Mouse (Mus musculus): Measurements from ENCODE around the gene Tmem260. TPM values are rescaled to one million over a fixed set of nuclear protein-coding genes. Genes with fewer than 3 reads are reported as not detected.
"Not testable (repeated sequence)": the region's sequence is repeated elsewhere in the genome, so short reads cannot be mapped to it uniquely, and the experiment has no call there.

The Tmem260 gene
- polyA plus RNA-seq, 1 experiment from 2014 or later: 26.4 TPM

DNA sequence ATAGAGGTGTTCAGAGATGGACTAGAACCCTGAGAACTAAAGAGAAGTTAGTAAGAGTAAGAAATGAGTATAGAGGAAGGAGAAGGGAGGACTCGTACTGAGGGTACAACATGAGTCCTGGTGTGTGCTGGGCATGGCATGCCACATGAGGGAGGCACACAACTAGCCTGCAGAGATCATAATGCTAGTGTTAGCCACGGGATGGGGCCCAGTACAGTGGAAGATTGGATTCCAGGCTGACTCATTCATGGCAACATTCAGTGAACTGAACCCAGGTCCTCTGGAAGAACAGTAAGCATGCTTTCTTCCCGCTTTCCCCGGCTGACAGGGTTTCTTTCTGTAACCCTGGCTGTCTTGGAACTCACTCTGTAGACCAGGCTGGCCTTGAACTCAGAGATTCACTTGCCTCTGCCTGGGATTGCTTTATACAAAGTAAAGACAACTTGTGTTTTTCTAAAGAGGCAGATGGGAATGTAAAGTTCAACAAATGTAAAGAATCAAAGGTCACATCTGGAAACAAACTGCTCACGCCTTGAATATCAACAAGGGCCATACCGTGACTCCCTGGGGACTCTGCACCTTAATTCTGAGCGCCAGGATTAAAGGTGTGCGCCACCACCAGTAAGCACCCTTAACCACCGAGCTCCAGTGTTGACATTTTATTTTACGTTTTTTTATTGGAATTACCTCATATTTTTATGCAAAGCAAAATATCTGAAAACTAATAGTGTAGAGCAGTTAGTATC lies 25.0 kb downstream of the Tmem260 start:
- H3K4me2 ChIP-seq (ENCODE audit: low read depth, low read length, severe bottlenecking): no peak overlapping the region
- H3K27ac ChIP-seq (ENCODE audit: low read depth, low read length): no peak overlapping the region
- H3K9me3 ChIP-seq (ENCODE audit: control insufficient read depth, low read length): no peaks in the 10 kb centered on the region
- no peaks in the 10 kb centered on the region; the same call in 1 of the 2 replicates for H3K36me3 ChIP-seq (ENCODE audit: control insufficient read depth, insufficient read depth, low read length)
- no peaks in the 10 kb centered on the region for H3K27me3 ChIP-seq (ENCODE audit: control insufficient read depth, insufficient read depth, low read length)
- H3K4me1 ChIP-seq (replicated peaks; ENCODE audit: control insufficient read depth, insufficient read depth, low read length): no peaks in the 10 kb centered on the region
- WGBS: 87% methylated on average over 10 of the region's 10 CpGs
- H3K9ac ChIP-seq (ENCODE audit: low read length): no peak overlapping the region
- ATAC-seq (replicated peaks; ENCODE audit: low FRiP score) (no peak), DNase-seq (ENCODE audit: low spot score) (no peak)
- no peak overlapping the region for H3K4me3 ChIP-seq (ENCODE audit: low read depth, low read length)

DNA sequence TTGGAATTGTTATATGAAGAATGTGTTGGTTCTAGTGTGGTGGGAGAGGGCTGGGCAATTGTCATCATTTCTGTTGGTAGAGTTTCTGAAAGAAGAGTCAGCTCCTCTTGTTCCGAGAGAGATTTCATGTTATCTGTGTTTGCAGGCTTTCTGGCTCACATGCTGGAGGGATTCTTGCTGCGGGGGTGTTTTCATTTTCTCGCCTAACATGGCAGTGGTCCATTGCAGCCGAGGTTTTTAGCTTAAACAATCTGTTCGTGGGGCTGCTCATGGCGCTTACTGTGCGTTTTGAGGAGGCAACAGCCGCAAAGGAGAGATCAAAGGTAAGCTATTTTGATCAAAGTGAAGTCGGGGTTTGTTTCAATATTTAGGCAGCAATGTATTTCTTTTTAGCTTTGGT lies 26.3 kb downstream of the Tmem260 start:
- no peak overlapping the region for H3K27ac ChIP-seq (ENCODE audit: low read depth, low read length)
- 90% methylated on average over 9 of the region's 9 CpGs for WGBS

GRCm38 (mm10) chr14:48475370-48475769 lies 29.4 kb downstream of the Tmem260 start:
- Histone ChIP-seq H3K27ac (ENCODE audit: low read depth, low read length) (no peak overlapping the region), H3K36me3 (ENCODE audit: control insufficient read depth, insufficient read depth, low read length) (no peaks in the 10 kb centered on the region; the same call in 1 of the 2 replicates), H3K9me3 (ENCODE audit: control insufficient read depth, low read length) (no peaks in the 10 kb centered on the region), H3K4me1 (replicated peaks; ENCODE audit: control insufficient read depth, insufficient read depth, low read length) (no peaks in the 10 kb centered on the region), H3K27me3 (ENCODE audit: control insufficient read depth, insufficient read depth, low read length) (no peaks in the 10 kb centered on the region), H3K9ac (ENCODE audit: low read length) (no peak overlapping the region), H3K4me3 (ENCODE audit: low read depth, low read length) (no peak overlapping the region), H3K4me2 (ENCODE audit: low read depth, low read length, severe bottlenecking) (no peak overlapping the region)
- ATAC-seq (replicated peaks; ENCODE audit: low FRiP score) (no peak), DNase-seq (ENCODE audit: low spot score) (no peak)
- WGBS: 58% methylated on average over 1 of the region's 1 CpGs

More for the DNA sequence above, 26.3 kb downstream of the Tmem260 start:
- ATAC-seq (replicated peaks; ENCODE audit: low FRiP score) (no peak), DNase-seq (ENCODE audit: low spot score) (no peak)
- H3K4me3 ChIP-seq (ENCODE audit: low read depth, low read length): no peak overlapping the region
- H3K36me3 ChIP-seq (ENCODE audit: control insufficient read depth, insufficient read depth, low read length): no peaks in the 10 kb centered on the region; the same call in 1 of the 2 replicates
- no peak overlapping the region for H3K9ac ChIP-seq (ENCODE audit: low read length)
- no peaks in the 10 kb centered on the region for H3K27me3 ChIP-seq (ENCODE audit: control insufficient read depth, insufficient read depth, low read length)
- H3K9me3 ChIP-seq (ENCODE audit: control insufficient read depth, low read length): no peaks in the 10 kb centered on the region
- no peaks in the 10 kb centered on the region for H3K4me1 ChIP-seq (replicated peaks; ENCODE audit: control insufficient read depth, insufficient read depth, low read length)
- H3K4me2 ChIP-seq (ENCODE audit: low read depth, low read length, severe bottlenecking): no peak overlapping the region

DNA sequence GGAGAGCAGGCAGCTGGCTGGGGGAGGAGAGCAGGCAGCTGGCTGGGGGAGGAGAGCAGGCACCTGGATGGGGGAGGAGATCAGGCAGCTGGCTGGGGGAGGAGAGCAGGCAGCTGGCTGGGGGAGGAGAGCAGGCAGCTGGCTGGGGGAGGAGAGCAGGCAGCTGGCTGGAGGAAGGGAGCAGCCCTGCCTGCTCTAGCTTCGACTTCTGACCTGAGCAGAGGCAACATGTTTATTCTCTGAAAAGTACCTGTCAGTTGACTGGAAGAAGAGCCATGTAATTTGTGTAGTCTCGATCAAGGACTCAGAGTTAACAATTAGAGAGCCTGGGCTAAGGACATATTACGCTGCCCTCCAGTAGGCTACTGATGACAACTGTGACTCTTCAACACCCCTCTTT lies 29.9 kb downstream of the Tmem260 start:
- not testable (repeated sequence) for H3K36me3 ChIP-seq (ENCODE audit: control insufficient read depth, insufficient read depth, low read length); DNase-seq (ENCODE audit: low spot score); H3K9me3 ChIP-seq (ENCODE audit: control insufficient read depth, low read length); H3K9ac ChIP-seq (ENCODE audit: low read length); H3K4me3 ChIP-seq (ENCODE audit: low read depth, low read length); H3K4me2 ChIP-seq (ENCODE audit: low read depth, low read length, severe bottlenecking); ATAC-seq (replicated peaks; ENCODE audit: low FRiP score); H3K4me1 ChIP-seq (replicated peaks; ENCODE audit: control insufficient read depth, insufficient read depth, low read length); H3K27ac ChIP-seq (ENCODE audit: low read depth, low read length); H3K27me3 ChIP-seq (ENCODE audit: control insufficient read depth, insufficient read depth, low read length)
- 78% methylated on average over 3 of the region's 3 CpGs for WGBS

DNA sequence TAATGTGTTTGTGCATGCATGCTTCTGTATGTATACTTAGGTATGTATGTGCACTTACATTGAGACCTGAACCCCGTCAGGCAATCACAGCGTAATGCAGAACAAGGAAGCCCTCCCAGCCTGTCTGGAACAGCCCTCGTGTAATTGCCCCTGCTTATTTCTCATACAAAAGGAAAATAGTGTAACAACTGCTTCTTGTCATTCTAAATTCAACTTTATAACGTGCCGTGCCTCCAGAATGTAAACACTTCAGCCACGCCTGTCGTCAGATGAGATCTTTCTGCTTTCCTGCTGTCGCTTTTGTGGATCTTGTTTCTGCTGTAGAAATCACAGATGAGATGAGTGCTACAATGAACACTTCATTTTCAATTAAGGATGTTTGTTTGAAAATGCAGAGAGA lies 30.4 kb downstream of the Tmem260 start:
- H3K4me1 ChIP-seq (replicated peaks; ENCODE audit: control insufficient read depth, insufficient read depth, low read length): no peaks in the 10 kb centered on the region
- no peak overlapping the region for H3K4me2 ChIP-seq (ENCODE audit: low read depth, low read length, severe bottlenecking)
- no peak overlapping the region for H3K27ac ChIP-seq (ENCODE audit: low read depth, low read length)
- WGBS: 81% methylated on average over 8 of the region's 8 CpGs
- no peaks in the 10 kb centered on the region for H3K27me3 ChIP-seq (ENCODE audit: control insufficient read depth, insufficient read depth, low read length)
- H3K9ac ChIP-seq (ENCODE audit: low read length): no peak overlapping the region
- no peaks in the 10 kb centered on the region for H3K9me3 ChIP-seq (ENCODE audit: control insufficient read depth, low read length)
- H3K36me3 ChIP-seq (ENCODE audit: control insufficient read depth, insufficient read depth, low read length): no peaks in the 10 kb centered on the region; the same call in 1 of the 2 replicates
- DNase-seq (ENCODE audit: low spot score) (no peak), ATAC-seq (replicated peaks; ENCODE audit: low FRiP score) (no peak)
- no peak overlapping the region for H3K4me3 ChIP-seq (ENCODE audit: low read depth, low read length)

DNA sequence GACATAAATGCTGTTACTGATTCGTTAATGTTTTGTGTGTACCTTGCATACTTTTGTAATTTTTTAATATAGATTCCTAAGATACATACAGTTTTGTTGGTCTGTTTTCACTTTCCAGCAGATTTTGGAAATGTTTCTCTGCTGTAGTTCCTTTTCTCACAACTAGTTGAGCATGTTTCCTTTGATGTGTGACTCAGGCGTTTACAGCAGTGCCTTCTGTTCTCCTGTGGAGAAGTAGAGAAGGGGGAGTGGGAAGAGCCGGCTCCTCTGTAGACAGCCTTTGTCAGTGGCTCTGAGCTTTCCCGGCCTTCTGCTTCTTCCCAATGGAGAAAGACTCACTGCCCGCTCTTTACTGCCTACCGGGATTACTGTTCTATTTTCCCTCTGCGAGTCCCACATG lies 35.7 kb downstream of the Tmem260 start:
- H3K27me3 ChIP-seq (ENCODE audit: control insufficient read depth, insufficient read depth, low read length): no peaks in the 10 kb centered on the region
- DNase-seq (ENCODE audit: low spot score): no peak

GRCm38 (mm10) chr14:48482762-48483161 lies 36.8 kb downstream of the Tmem260 start:
- H3K4me2 ChIP-seq (ENCODE audit: low read depth, low read length, severe bottlenecking): no peak overlapping the region
- no peak overlapping the region for H3K9ac ChIP-seq (ENCODE audit: low read length)
- H3K4me3 ChIP-seq (ENCODE audit: low read depth, low read length): no peak overlapping the region
- no peaks in the 10 kb centered on the region for H3K4me1 ChIP-seq (replicated peaks; ENCODE audit: control insufficient read depth, insufficient read depth, low read length)
- DNase-seq (ENCODE audit: low spot score): no peak
- no peak for ATAC-seq (replicated peaks; ENCODE audit: low FRiP score)
- no peaks in the 10 kb centered on the region for H3K36me3 ChIP-seq (ENCODE audit: control insufficient read depth, insufficient read depth, low read length)
- WGBS: 93% methylated on average over 6 of the region's 6 CpGs
- no peaks in the 10 kb centered on the region for H3K27me3 ChIP-seq (ENCODE audit: control insufficient read depth, insufficient read depth, low read length)
- H3K9me3 ChIP-seq (ENCODE audit: control insufficient read depth, low read length): no peaks in the 10 kb centered on the region
- H3K27ac ChIP-seq (ENCODE audit: low read depth, low read length): no peak overlapping the region

More for the DNA sequence above, 35.7 kb downstream of the Tmem260 start:
- no peaks in the 10 kb centered on the region for H3K4me1 ChIP-seq (replicated peaks; ENCODE audit: control insufficient read depth, insufficient read depth, low read length)
- H3K9ac ChIP-seq (ENCODE audit: low read length): no peak overlapping the region
- ATAC-seq (replicated peaks; ENCODE audit: low FRiP score): no peak
- no peaks in the 10 kb centered on the region for H3K9me3 ChIP-seq (ENCODE audit: control insufficient read depth, low read length)
- WGBS: 34% methylated on average over 7 of the region's 7 CpGs
- H3K27ac ChIP-seq (ENCODE audit: low read depth, low read length): no peak overlapping the region
- H3K4me3 ChIP-seq (ENCODE audit: low read depth, low read length): no peak overlapping the region
- H3K4me2 ChIP-seq (ENCODE audit: low read depth, low read length, severe bottlenecking): no peak overlapping the region
- no peaks in the 10 kb centered on the region for H3K36me3 ChIP-seq (ENCODE audit: control insufficient read depth, insufficient read depth, low read length)

GRCm38 (mm10) chr14:48493896-48494295 lies 48.0 kb downstream of the Tmem260 start:
- DNase-seq (ENCODE audit: low spot score) (peak; percentile 68), ATAC-seq (replicated peaks; ENCODE audit: low FRiP score) (no peak)
- Histone ChIP-seq H3K9me3 (ENCODE audit: control insufficient read depth, low read length) (no peaks in the 10 kb centered on the region), H3K4me3 (ENCODE audit: low read depth, low read length) (no peak overlapping the region), H3K36me3 (ENCODE audit: control insufficient read depth, insufficient read depth, low read length) (no peaks in the 10 kb centered on the region; the same call in 1 of the 2 replicates), H3K27ac (ENCODE audit: low read depth, low read length) (no peak overlapping the region), H3K4me1 (replicated peaks; ENCODE audit: control insufficient read depth, insufficient read depth, low read length) (no peaks in the 10 kb centered on the region), H3K27me3 (ENCODE audit: control insufficient read depth, insufficient read depth, low read length) (no peaks in the 10 kb centered on the region), H3K9ac (ENCODE audit: low read length) (no peak overlapping the region), H3K4me2 (ENCODE audit: low read depth, low read length, severe bottlenecking) (no peak overlapping the region)
- 19% methylated on average over 4 of the region's 4 CpGs for WGBS

GRCm38 (mm10) chr14:48502573-48502972 lies 56.6 kb downstream of the Tmem260 start:
- no peak for DNase-seq (ENCODE audit: low spot score)
- H3K4me1 ChIP-seq (replicated peaks; ENCODE audit: control insufficient read depth, insufficient read depth, low read length): peaks cover 6% of the 10 kb centered on the region; the same call in 1 of the 2 replicates
- no peak overlapping the region for H3K27ac ChIP-seq (ENCODE audit: low read depth, low read length)
- no peaks in the 10 kb centered on the region for H3K36me3 ChIP-seq (ENCODE audit: control insufficient read depth, insufficient read depth, low read length)
- H3K4me3 ChIP-seq (ENCODE audit: low read depth, low read length): no peak overlapping the region
- WGBS: 91% methylated on average over 7 of the region's 7 CpGs
- peaks cover 5% of the 10 kb centered on the region; the same call in 1 of the 2 replicates for H3K27me3 ChIP-seq (ENCODE audit: control insufficient read depth, insufficient read depth, low read length)
- H3K4me2 ChIP-seq (ENCODE audit: low read depth, low read length, severe bottlenecking): no peak overlapping the region
- ATAC-seq (replicated peaks; ENCODE audit: low FRiP score): no peak
- H3K9me3 ChIP-seq (ENCODE audit: control insufficient read depth, low read length): no peaks in the 10 kb centered on the region
- H3K9ac ChIP-seq (ENCODE audit: low read length): no peak overlapping the region
